Mouse (Mus musculus) embryo, embryonic 11 days (tissue): ENCODE data around the gene Taar2.

ENCODE experiments used
- DNase-seq: peaks from one replicate; pipeline ENCODE4 v3.0.0-alpha.2; 2015

Gene Taar2

DNA sequence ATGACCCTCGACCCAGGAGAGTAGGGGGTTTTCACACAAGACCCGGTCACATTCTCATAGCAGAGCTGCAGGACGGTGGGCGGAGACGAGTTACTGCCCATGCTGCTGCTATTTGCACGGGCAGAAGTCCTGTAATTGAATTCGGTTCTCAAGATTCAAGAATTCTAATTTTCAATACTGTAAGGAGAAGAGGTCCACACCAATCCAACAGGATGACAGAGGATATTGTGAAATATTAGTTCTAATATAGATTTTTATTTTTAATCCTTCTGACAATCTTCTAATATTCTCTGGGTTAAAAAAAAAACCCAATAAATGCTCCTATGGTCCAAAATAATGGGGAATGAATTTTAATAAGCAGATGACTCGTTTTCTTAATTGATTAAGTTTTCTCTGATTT is 47.2 kb downstream of the Taar2 start, which contains the start of gene Taar6:
Taar6 (minus strand) TSS at position 101 of the 400 bp plus-strand sequence.
- DNase-seq, result no peak

DNA sequence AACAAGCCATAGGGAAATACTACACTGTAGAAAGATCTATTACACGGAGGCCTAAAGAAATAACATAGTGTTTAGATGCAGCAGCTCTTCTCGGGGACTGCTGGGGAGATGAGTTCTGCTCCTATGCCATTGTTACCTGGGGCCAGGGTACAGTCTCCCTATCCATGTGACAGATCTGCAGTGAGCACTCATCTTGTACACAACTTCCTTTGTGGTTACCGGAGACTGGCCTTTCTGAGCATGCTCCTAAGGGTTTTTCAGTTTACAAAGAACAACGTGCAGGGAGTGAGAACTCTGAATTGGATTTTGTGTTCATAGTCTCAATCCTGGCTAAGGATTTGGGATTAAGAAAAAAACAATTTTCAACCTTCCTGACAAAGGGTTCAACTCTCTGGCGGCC is 48.0 kb downstream of the Taar2 start:
- no peak for DNase-seq
